Mouse (Mus musculus): ENCODE measurements around the gene Eml5.

The Eml5 gene

DNA sequence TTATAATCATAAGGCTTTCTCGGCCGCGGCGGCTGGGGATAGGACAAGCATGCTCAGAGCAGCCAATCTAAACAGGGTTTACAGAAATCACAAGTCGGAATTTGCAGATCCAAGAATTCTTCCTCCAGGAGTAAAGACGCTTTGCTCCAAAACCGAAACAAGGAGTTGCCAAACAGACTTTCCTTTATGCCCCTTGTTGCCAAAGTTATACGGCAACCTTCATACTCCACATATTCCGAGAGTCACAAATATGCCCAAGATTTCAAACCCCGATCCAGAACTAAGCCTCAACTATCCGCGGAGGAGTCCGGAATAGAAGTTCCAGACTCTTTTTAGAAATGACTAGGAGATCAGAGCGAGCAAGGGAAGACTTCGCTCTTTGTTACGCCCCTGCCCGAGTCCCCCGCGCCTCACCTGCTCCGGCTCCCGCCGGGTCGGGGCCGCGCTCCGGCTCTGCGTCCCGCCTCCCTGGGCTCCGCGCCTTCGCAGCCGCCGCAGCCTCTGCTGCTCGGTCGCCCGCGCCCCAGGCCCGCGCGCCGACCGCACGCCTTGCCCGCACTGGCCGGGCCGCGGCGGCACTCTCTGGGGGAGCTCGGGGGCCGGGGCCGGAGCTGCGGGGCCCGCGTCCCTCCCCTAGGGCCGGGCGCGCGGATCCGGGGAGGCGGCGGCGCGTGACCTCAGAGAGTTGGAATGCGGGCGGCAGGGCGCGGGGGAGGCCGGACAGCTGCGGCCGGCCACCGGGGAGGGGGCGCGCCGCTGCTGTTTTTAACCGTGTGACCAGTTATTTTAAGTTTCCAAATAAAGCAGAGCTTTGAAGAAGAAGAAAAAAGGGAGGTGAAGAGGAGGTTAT lies 164.1 kb downstream of the Eml5 start, which contains the start of gene Ptpn21:
Gene Ptpn21, minus strand, starts transcription at position 455 of the 850 bp plus-strand sequence.
- in situ Hi-C loops (cut with MboI, MseI), result no loop called here
